Comparison of ENCODE assay signal across 24 mouse cellular contexts in genomic region chr6:57034674-57035073, GRCm38 (mm10). TPM values are rescaled to one million over a fixed set of nuclear protein-coding genes. Genes with fewer than 3 reads are reported as not detected.
"Had no signal": no experiment of that assay in that cellular context is flagged by ENCODE, and none has a peak within 500 bp of the region (broad histone marks: within the 10 kb centered on the region; RNA-seq: fewer than 3 reads in every experiment).

No protein-coding gene starts in this region.

- H3K4me3 ChIP-seq: neural tube, embryonic 15.5 days; stomach, embryonic 15.5 days had no signal

- H3K4me2 ChIP-seq: neural tube, embryonic 15.5 days; stomach, embryonic 15.5 days had no signal

- H3K36me3 ChIP-seq: neural tube, embryonic 15.5 days; stomach, embryonic 15.5 days had no signal

- H3K9ac ChIP-seq: neural tube, embryonic 15.5 days; stomach, embryonic 15.5 days had no signal

- H3K9me3 ChIP-seq: neural tube, embryonic 15.5 days; stomach, embryonic 15.5 days had no signal

- H3K4me1 ChIP-seq: neural tube, embryonic 15.5 days; stomach, embryonic 15.5 days had no signal

- H3K27me3 ChIP-seq: neural tube, embryonic 15.5 days; stomach, embryonic 15.5 days had no signal

- DNase-seq: retina, postnatal 1 day; right cerebral cortex, adult 18-20 months; right cerebral cortex, postnatal 14 days; right cerebral cortex, postnatal 25 days; right cerebral cortex, postnatal 4 days; spleen, adult 18-20 months; thymus, adult 18-20 months; thymus, adult 2 months; thymus, postnatal 14 days; thymus, postnatal 25 days; thymus, postnatal 36 days; thymus, postnatal 4 days had no signal

- H3K27ac ChIP-seq: neural tube, embryonic 15.5 days; stomach, embryonic 15.5 days; stomach, postnatal 0 days had no signal

RNA-seq across cellular contexts. Expression of gene Vmn1r8, which starts 2.6 kb away (rescaled TPM):
- total RNA-seq: neutrophil, adult 5-6 weeks had no signal
- polyA plus RNA-seq: neural tube, embryonic 14.5 days; neural tube, embryonic 15.5 days; small intestine, adult 2 months; spleen, adult 2 months; stomach, embryonic 14.5 days; stomach, embryonic 15.5 days; stomach, embryonic 16.5 days; stomach, postnatal 0 days; testis, adult 2 months; thymus, adult 2 months; thymus, postnatal 0 days; urinary bladder, adult 2 months had no signal

RNA-seq across cellular contexts. Expression of gene Vmn1r7, which starts 9.6 kb away (rescaled TPM):
- total RNA-seq: neutrophil, adult 5-6 weeks had no signal
- polyA plus RNA-seq: neural tube, embryonic 14.5 days; neural tube, embryonic 15.5 days; small intestine, adult 2 months; spleen, adult 2 months; stomach, embryonic 14.5 days; stomach, embryonic 15.5 days; stomach, embryonic 16.5 days; stomach, postnatal 0 days; testis, adult 2 months; thymus, adult 2 months; thymus, postnatal 0 days; urinary bladder, adult 2 months had no signal

RNA-seq across cellular contexts. Expression of gene Vmn1r9, which starts 31.9 kb away (rescaled TPM):
- polyA plus RNA-seq: neural tube, embryonic 14.5 days; neural tube, embryonic 15.5 days; small intestine, adult 2 months; spleen, adult 2 months; stomach, embryonic 14.5 days; stomach, embryonic 15.5 days; stomach, embryonic 16.5 days; stomach, postnatal 0 days; testis, adult 2 months; thymus, adult 2 months; thymus, postnatal 0 days; urinary bladder, adult 2 months had no signal

RNA-seq across cellular contexts. Expression of gene Vmn1r6, which starts 37.6 kb away (rescaled TPM):
- total RNA-seq: neutrophil, adult 5-6 weeks had no signal
- polyA plus RNA-seq: neural tube, embryonic 14.5 days; neural tube, embryonic 15.5 days; small intestine, adult 2 months; spleen, adult 2 months; stomach, embryonic 14.5 days; stomach, embryonic 15.5 days; stomach, embryonic 16.5 days; stomach, postnatal 0 days; thymus, adult 2 months; thymus, postnatal 0 days; urinary bladder, adult 2 months had no signal
